Mouse (Mus musculus) ES-E14 (cell line): ENCODE measurements around the gene Mmel1. TPM values are rescaled to one million over a fixed set of nuclear protein-coding genes. Genes with fewer than 3 reads are reported as not detected.

ENCODE experiments used
- DNase-seq: peaks from one replicate; pipeline ENCODE4 v3.0.0-alpha.2; 2013; ENCODE audit warnings: low read depth, low spot score
- H3K27ac ChIP-seq: 2 replicates; pipeline ENCODE4 v1.5.1; 2012; ENCODE audit warnings: low read depth, mild to moderate bottlenecking, low read length, moderate library complexity, mixed read lengths; ENCODE audit not compliant: poor library complexity, insufficient read depth, severe bottlenecking
- H3K36me3 ChIP-seq: 2 replicates; pipeline ENCODE4 v1.6.1; 2012; ENCODE audit warnings: mild to moderate bottlenecking, low read length, moderate library complexity, mixed read lengths; ENCODE audit not compliant: control insufficient read depth, poor library complexity, insufficient read depth, severe bottlenecking
- H3K4me1 ChIP-seq, 2 experiments: fragments of 150-350 bp in 1 of 2; sonication (generic) in 1 of 2; 2 replicates each; pipeline ENCODE4 v1.6.1; 2012; ENCODE audit warnings: low read length in 2 of 2, mild to moderate bottlenecking in 1 of 2, mixed read lengths in 1 of 2; ENCODE audit not compliant: control insufficient read depth in 2 of 2, insufficient read depth in 2 of 2, poor library complexity in 1 of 2
- H3K4me3 ChIP-seq, 2 experiments: fragments of 150-350 bp in 1 of 2; sonication (generic) in 1 of 2; 2 replicates each; pipeline ENCODE4 v1.5.1; 2012; ENCODE audit warnings: low read length in 2 of 2, low read depth in 1 of 2, mild to moderate bottlenecking in 1 of 2, mixed read lengths in 1 of 2; ENCODE audit not compliant: insufficient read depth in 1 of 2, poor library complexity in 1 of 2, severe bottlenecking in 1 of 2
- H3K9ac ChIP-seq: 2 replicates; pipeline ENCODE4 v1.6.1; 2012; ENCODE audit warnings: low read depth, mild to moderate bottlenecking, low read length, mixed read lengths; ENCODE audit not compliant: poor library complexity, insufficient read depth, severe bottlenecking
- H3K9me3 ChIP-seq: fragments of 150-350 bp; sonication (generic); 2 replicates; pipeline ENCODE4 v1.6.1; 2012; ENCODE audit warnings: low read depth, mild to moderate bottlenecking, low read length; ENCODE audit not compliant: control insufficient read depth, insufficient read depth
- CHD2 ChIP-seq: IDR thresholded peaks from 2 replicates; pipeline ENCODE4 v1.6.1; 2014; ENCODE audit warnings: mild to moderate bottlenecking, low read depth, low read length, inconsistent platforms
- HCFC1 ChIP-seq: IDR thresholded peaks from 2 replicates; pipeline ENCODE4 v1.6.1; 2012; ENCODE audit warnings: low read length, inconsistent platforms, borderline replicate concordance; ENCODE audit not compliant: insufficient read depth
- MAFK ChIP-seq: IDR thresholded peaks from 2 replicates; pipeline ENCODE4 v1.6.1; 2014; ENCODE audit warnings: mild to moderate bottlenecking, low read depth, low read length, inconsistent platforms; ENCODE audit not compliant: insufficient read depth
- ZC3H11A ChIP-seq: IDR thresholded peaks from 2 replicates; pipeline ENCODE4 v1.6.1; 2012; ENCODE audit warnings: low read depth, mild to moderate bottlenecking, inconsistent platforms, low read length, borderline replicate concordance
- ZNF384 ChIP-seq: IDR thresholded peaks from 2 replicates; pipeline ENCODE4 v1.6.1; 2012; ENCODE audit warnings: low read depth, low read length, inconsistent platforms
- in situ Hi-C, 2 experiments: fragments of 600-800 bp; cut with MboI; formaldehyde crosslinking; loops; one replicate each; pipeline ENCODE4 v1.15.1; 2025; ENCODE audit warnings: low sequenced_read_pairs in 2 of 2, inconsistent platforms in 1 of 2; ENCODE audit not compliant: unreplicated experiment in 2 of 2
- total RNA-seq: library from RNA; depleted of rRNA; stranded (reverse); fragments of 300-350 nt; gene quantifications from 2 replicates; pipeline ENCODE4 v1.2.3, GENCODE M21; 2012

Gene Mmel1
- total RNA-seq, 1 experiment: 2.4 TPM

GRCm38 (mm10) chr4:154907833-154908232, 38.4 kb downstream of the Mmel1 start:
- Histone ChIP-seq H3K9me3 (no peaks in the 10 kb centered on the region), H3K4me3 (0 out of 4 replicates have a peak overlapping the region, but pooled peaks of 1 of the 2 experiments have one; percentile 25), H3K27ac (no peak overlapping the region), H3K36me3 (no peaks in the 10 kb centered on the region), H3K9ac (peak overlapping the region; percentile 16; the same call in 1 of the 2 replicates), H3K4me1 (peaks cover 5 to 7% of the 10 kb centered on the region in 2 experiments; a peak in 2 of 4 replicates)
- no peak for TF ChIP-seq CHD2
- peak; percentile 65 for DNase-seq
- in situ Hi-C loops: no loop called here

- H3K9ac ChIP-seq: no peak overlapping the region
- in situ Hi-C loops: no loop called here
- H3K36me3 ChIP-seq: no peaks in the 10 kb centered on the region
- no peak overlapping the region for H3K4me3 ChIP-seq
- H3K27ac ChIP-seq: no peak overlapping the region
- no peak for TF ChIP-seq CHD2
- no peak for TF ChIP-seq MAFK
- TF ChIP-seq HCFC1: no peak
- TF ChIP-seq ZC3H11A: no peak
- no peak for TF ChIP-seq ZNF384
- no peaks in the 10 kb centered on the region for H3K9me3 ChIP-seq
- peaks cover 5 to 7% of the 10 kb centered on the region in 2 experiments; a peak in 2 of 4 replicates for H3K4me1 ChIP-seq
- no peak for DNase-seq
Measured at GRCm38 (mm10) chr4:154908490-154908889, 39.1 kb downstream of the Mmel1 start.

- no peak for DNase-seq
- no peaks in the 10 kb centered on the region for H3K9me3 ChIP-seq
- H3K27ac ChIP-seq: no peak overlapping the region
- in situ Hi-C loops: no loop called here
- H3K4me3 ChIP-seq: no peak overlapping the region
- H3K4me1 ChIP-seq: peaks cover 3 to 7% of the 10 kb centered on the region in 2 experiments; a peak in 1 of 4 replicates
- no peak overlapping the region for H3K9ac ChIP-seq
- H3K36me3 ChIP-seq: no peaks in the 10 kb centered on the region
- no peak for TF ChIP-seq ZNF384
- no peak for TF ChIP-seq ZC3H11A
- TF ChIP-seq MAFK: no peak
- no peak for TF ChIP-seq CHD2
- no peak for TF ChIP-seq HCFC1
Measured at GRCm38 (mm10) chr4:154910606-154911522, 41.5 kb downstream of the Mmel1 start.

- Histone ChIP-seq H3K9ac (no peak overlapping the region), H3K9me3 (no peaks in the 10 kb centered on the region), H3K4me1 (peaks cover 3 to 7% of the 10 kb centered on the region in 2 experiments; a peak in 1 of 4 replicates), H3K4me3 (no peak overlapping the region), H3K27ac (no peak overlapping the region), H3K36me3 (no peaks in the 10 kb centered on the region)
- no peak for DNase-seq
- TF ChIP-seq MAFK: no peak
- TF ChIP-seq ZC3H11A: no peak
- no peak for TF ChIP-seq HCFC1
- no peak for TF ChIP-seq CHD2
- no peak for TF ChIP-seq ZNF384
- in situ Hi-C loops: no loop called here
Measured at GRCm38 (mm10) chr4:154911644-154912043, 42.3 kb downstream of the Mmel1 start.
